Mouse (Mus musculus): ENCODE data around the gene Rsl1.
"Not testable (repeated sequence)": the region's sequence is repeated elsewhere in the genome, so short reads cannot be mapped to it uniquely, and the experiment has no call there.

GRCm38 (mm10) chr13:67127507-67127906 is 45.5 kb upstream of the Rsl1 start:
- TF ChIP-seq CTCF (IDR thresholded peaks at IDR 0.05; ENCODE audit: extremely low read depth, insufficient read depth, insufficient read length, insufficient replicate concordance); POLR2A (IDR thresholded peaks at IDR 0.05; ENCODE audit: low read depth, low read length): not testable (repeated sequence)

Data from spleen, adult 2 months (tissue).